13 mouse cellular contexts compared by ENCODE assay signal in the genomic region with DNA sequence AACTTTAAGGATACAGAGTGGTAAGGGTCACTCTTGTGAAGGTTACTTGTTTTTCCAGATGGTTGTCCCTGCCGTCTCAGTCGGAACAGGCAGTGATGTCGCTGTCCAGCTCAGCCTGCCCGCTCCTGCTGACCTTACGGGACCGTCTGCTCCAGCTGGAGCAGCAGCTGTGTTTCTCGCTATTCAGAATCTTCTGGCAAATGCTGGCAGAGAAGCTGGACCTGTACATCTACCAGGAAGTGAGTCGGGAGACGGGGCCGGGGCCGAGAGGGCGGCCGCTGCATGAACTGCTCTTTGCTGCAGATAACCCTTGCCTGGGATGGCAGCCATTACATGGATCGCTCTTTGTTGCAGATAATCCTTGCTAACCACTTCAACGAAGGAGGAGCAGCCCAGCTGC.
"Had no signal": no experiment of that assay in that cellular context is flagged by ENCODE, and none has a peak within 500 bp of the region (broad histone marks: within the 10 kb centered on the region; RNA-seq: fewer than 3 reads in every experiment).

No protein-coding gene starts in this region.

- H3K27me3 ChIP-seq: limb, embryonic 13.5 days; midbrain, embryonic 12.5 days; neural tube, embryonic 13.5 days had no signal

- H3K9ac ChIP-seq: limb, embryonic 13.5 days; liver, embryonic 14.5 days; midbrain, embryonic 12.5 days; neural tube, embryonic 13.5 days had no signal

- H3K27ac ChIP-seq: limb, embryonic 13.5 days; liver, embryonic 14.5 days; midbrain, embryonic 12.5 days; neural tube, embryonic 13.5 days had no signal

- H3K4me3 ChIP-seq: limb, embryonic 13.5 days; midbrain, embryonic 12.5 days; neural tube, embryonic 13.5 days had no signal

- H3K9me3 ChIP-seq: limb, embryonic 13.5 days; midbrain, embryonic 12.5 days; neural tube, embryonic 13.5 days had no signal

- H3K4me2 ChIP-seq: limb, embryonic 13.5 days; midbrain, embryonic 12.5 days; neural tube, embryonic 13.5 days had no signal

- H3K4me1 ChIP-seq: limb, embryonic 13.5 days; midbrain, embryonic 12.5 days; neural tube, embryonic 13.5 days had no signal

- ATAC-seq: midbrain, embryonic 16.5 days had no signal

- DNase-seq: kidney, postnatal 36 days; left cerebral cortex, postnatal 4 days; lung, adult 18-20 months; retina, postnatal 1 day; right cerebral cortex, postnatal 4 days; spleen, adult 18-20 months; thymus, adult 18-20 months; thymus, postnatal 14 days had no signal
